Mouse (Mus musculus) myocyte (in vitro differentiated cells): Measurements from ENCODE around the gene Rad51c.
"Not testable (repeated sequence)": the region's sequence is repeated elsewhere in the genome, so short reads cannot be mapped to it uniquely, and the experiment has no call there.

Experiments used
- CEBPB ChIP-seq: IDR thresholded peaks from 2 replicates; pipeline ENCODE4 v1.6.1; 2011; ENCODE audit warnings: mild to moderate bottlenecking, moderate library complexity; ENCODE audit not compliant: poor library complexity, insufficient read depth, severe bottlenecking
- E2F4 ChIP-seq: IDR thresholded peaks from one replicate; pipeline ENCODE4 v1.6.1; 2011; ENCODE audit warnings: mild to moderate bottlenecking, control low read depth, moderate library complexity; ENCODE audit not compliant: insufficient read depth
- MAX ChIP-seq: IDR thresholded peaks from one replicate; pipeline ENCODE4 v1.6.1; 2011; ENCODE audit warnings: low read depth, mild to moderate bottlenecking, control low read depth
- MYOG ChIP-seq, 3 experiments: IDR thresholded peaks; one replicate each; pipeline ENCODE4 v1.6.1; 2011; ENCODE audit warnings: control low read depth in 2 of 3, low read depth in 2 of 3, mild to moderate bottlenecking in 2 of 3; ENCODE audit not compliant: insufficient read length in 2 of 3, control insufficient read depth in 1 of 3, insufficient read depth in 1 of 3
- POLR2A ChIP-seq: IDR thresholded peaks from one replicate; pipeline ENCODE4 v1.6.1; 2011; ENCODE audit warnings: low read depth, mild to moderate bottlenecking, control low read depth, moderate library complexity; ENCODE audit not compliant: insufficient read length
- POLR2AphosphoS2 ChIP-seq: IDR thresholded peaks from one replicate; pipeline ENCODE4 v1.6.1; 2011; ENCODE audit warnings: low read depth, control low read depth; ENCODE audit not compliant: insufficient read length
- SRF ChIP-seq: IDR thresholded peaks from one replicate; pipeline ENCODE4 v1.6.1; 2011; ENCODE audit warnings: low read depth; ENCODE audit not compliant: control insufficient read depth, insufficient read length
- TCF12 ChIP-seq: IDR thresholded peaks from one replicate; pipeline ENCODE4 v1.6.1; 2011; ENCODE audit warnings: mild to moderate bottlenecking, control low read depth; ENCODE audit not compliant: poor library complexity, insufficient read depth, severe bottlenecking
- TCF3 ChIP-seq: IDR thresholded peaks from one replicate; pipeline ENCODE4 v1.6.1; 2011; ENCODE audit warnings: low read depth, control low read depth; ENCODE audit not compliant: insufficient read length

DNA sequence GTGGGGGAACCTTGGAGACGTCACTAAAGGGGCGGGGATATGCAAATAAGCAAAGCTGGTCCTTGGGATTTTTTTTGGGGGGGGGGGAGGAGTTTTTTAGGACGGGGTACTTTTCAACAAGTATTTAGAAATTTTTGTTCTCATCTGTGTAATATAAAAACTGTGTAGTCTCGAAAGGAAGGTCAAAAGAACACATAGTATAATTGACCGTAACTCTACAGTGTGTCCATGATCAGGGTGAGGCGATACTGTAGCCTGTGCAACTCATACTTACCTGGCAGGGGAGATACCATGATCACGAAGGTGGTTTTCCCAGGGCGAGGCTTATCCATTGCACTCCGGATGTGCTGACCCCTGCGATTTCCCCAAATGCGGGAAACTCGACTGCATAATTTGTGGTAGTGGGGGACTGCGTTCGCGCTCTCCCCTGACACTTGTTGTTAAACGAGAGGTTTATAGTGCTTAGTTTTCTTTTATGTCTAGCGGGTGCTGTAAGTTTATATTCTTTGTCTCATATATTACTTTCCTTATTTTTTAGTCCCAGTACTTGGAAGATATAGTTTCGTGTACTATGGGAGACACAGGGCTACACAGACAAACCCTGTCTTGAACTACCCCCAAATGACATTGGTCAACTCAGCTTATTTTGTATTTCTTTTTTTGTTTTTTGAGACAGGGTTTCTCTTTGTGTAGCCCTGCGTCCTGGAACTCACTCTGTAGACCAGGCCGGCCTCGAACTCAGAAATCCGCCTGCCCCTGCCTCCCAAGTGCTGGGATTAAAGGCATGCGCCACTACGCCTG lies 21.9 kb upstream of the Rad51c start:
- TF ChIP-seq POLR2A (peak; percentile 96), CEBPB (peak; percentile 91), POLR2AphosphoS2 (peak; percentile 99)
- not testable (repeated sequence) for TF ChIP-seq SRF; E2F4; TCF12; MAX; MYOG (IDR thresholded peaks at IDR 0.05; ENCODE audit: control insufficient read depth in 1 of 3, insufficient read depth in 1 of 3, insufficient read length in 2 of 3, low read depth in 2 of 3); TCF3
